Mouse (Mus musculus): Measurements from ENCODE around the gene Rccd1. TPM values are rescaled to one million over a fixed set of nuclear protein-coding genes. Genes with fewer than 3 reads are reported as not detected.

Rccd1 gene
- polyA plus RNA-seq, 1 experiment from 2014 or later = 7.0 TPM

DNA sequence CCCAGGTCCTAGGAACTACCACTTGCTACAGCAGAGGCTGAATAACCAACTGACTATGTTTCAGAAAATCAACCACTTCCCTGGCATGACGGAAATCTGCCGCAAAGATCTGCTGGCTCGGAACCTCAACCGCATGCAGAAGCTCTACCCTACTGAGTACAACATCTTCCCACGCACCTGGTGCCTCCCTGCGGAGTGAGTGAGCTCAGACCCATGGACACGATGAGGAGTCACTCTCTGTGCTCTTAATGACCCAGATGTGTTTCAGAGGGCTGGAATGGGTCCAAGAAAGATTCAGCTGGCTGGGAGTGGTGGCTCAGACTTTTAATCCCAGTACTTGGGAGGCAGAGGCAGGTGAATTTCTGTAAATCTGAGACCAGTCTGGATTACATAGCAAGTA, 71.8 kb downstream of the Rccd1 start:
- ATAC-seq = no peak

DNA sequence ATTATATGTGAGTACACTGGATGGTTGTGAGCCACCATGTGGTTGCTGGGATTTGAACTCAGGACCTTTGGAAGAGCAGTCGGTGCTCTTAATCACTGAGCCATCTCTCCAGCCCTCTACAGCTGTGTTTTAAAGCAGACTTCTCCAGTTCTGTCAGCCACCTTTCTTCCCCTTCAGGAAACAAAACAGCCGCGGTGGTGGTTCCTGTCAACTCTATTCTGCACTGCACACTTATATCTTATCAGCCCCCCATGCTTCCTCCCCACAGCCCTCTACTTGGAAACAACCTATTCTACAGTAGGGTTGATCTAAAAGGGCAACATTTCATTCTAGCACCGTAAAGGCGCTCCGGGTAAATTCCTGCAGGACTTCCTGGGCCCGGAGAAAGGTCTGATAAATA, 77.4 kb downstream of the Rccd1 start:
- DNase-seq (ENCODE audit: low spot score) = no peak
- H3K4me3 ChIP-seq (ENCODE audit: low read depth, low read length) = peak overlapping the region; percentile 48

More for the DNA sequence above, 71.8 kb downstream of the Rccd1 start:
- Histone ChIP-seq H3K27me3 (replicated peaks; ENCODE audit: control insufficient read depth, insufficient read depth, low read length) (no peaks in the 10 kb centered on the region; the same call in 1 of the 2 replicates), H3K4me1 (ENCODE audit: control insufficient read depth, insufficient read depth, low read length) (no peaks in the 10 kb centered on the region), H3K9me3 (replicated peaks; ENCODE audit: control insufficient read depth, low read length) (no peaks in the 10 kb centered on the region), H3K27ac (ENCODE audit: low read depth, low read length) (no peak overlapping the region), H3K36me3 (ENCODE audit: control insufficient read depth, insufficient read depth, low read length) (no peaks in the 10 kb centered on the region), H3K4me3 (ENCODE audit: low read depth, low read length) (no peak overlapping the region), H3K4me2 (ENCODE audit: low read length) (no peak overlapping the region), H3K9ac (ENCODE audit: low read length) (no peak overlapping the region)
- no peak for DNase-seq (ENCODE audit: low spot score)
- WGBS = 79% methylated on average over 7 of the region's 7 CpGs

DNA sequence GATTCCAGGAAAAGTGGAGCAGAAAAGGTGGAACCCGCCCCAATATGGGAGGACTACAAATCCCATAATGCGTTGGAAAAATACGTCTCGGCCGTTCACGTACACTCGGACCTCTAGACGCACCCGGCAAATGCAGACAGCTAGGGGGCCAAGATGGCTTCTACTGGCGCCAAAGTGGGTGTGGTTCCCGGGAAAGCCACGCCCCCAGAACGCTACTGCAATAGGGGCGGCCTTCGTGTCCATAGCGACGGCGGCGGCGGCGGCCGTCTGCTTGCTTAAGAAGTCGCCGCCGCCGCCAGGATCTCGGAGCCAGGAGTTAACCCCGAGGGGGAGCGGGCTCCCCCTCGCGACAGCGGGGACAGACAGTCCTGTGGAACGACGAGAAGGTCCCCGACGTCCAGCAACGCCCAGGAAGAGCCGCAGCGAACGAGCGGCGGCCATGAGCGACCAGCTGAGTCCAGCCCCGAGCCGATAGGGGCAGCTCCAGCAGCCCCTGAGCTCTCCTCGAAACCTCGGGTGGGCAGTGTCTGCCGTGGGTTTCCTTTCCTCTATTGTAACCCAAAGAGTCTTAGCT, 78.0 kb downstream of the Rccd1 start, which contains the start of gene Ttll13:
Ttll13 (plus strand) TSS at position 229 of the 574 bp plus-strand sequence.
- DNase-seq (ENCODE audit: low spot score) (peak; percentile 99), ATAC-seq (peak; percentile 99)
- under 1% methylated on average over 48 of the region's 48 CpGs for WGBS

More for the DNA sequence above, 77.4 kb downstream of the Rccd1 start:
- H3K4me2 ChIP-seq (ENCODE audit: low read length) = peak overlapping the region; percentile 55
- no peaks in the 10 kb centered on the region for H3K36me3 ChIP-seq (ENCODE audit: control insufficient read depth, insufficient read depth, low read length)
- no peaks in the 10 kb centered on the region for H3K9me3 ChIP-seq (replicated peaks; ENCODE audit: control insufficient read depth, low read length)
- no peak overlapping the region; the same call in 1 of the 2 replicates for H3K9ac ChIP-seq (ENCODE audit: low read length)
- H3K27ac ChIP-seq (ENCODE audit: low read depth, low read length) = no peak overlapping the region
- WGBS = 67% methylated on average over 7 of the region's 7 CpGs
- no peaks in the 10 kb centered on the region for H3K4me1 ChIP-seq (ENCODE audit: control insufficient read depth, insufficient read depth, low read length)
- H3K27me3 ChIP-seq (replicated peaks; ENCODE audit: control insufficient read depth, insufficient read depth, low read length) = no peaks in the 10 kb centered on the region
- ATAC-seq = no peak

DNA sequence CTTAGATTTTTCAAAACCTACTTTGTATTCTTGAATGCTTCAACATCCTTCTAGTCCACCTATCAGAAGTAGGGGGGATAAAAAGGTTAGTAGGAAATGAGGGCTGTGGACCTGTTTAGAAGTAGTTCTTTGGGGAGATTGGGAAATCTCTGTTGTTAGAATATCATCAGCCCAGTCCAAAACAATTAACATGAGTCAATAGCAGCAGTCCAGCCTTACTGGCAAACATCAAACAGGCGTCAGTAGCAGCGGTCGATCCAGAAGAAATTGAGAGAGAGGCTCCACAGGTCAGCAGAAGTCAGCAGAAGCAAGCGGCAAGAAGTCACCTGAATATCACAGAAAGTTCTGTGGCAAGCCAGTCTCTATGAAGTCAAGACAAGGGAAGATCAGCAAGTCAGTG, 79.4 kb downstream of the Rccd1 start:
- H3K4me3 ChIP-seq (ENCODE audit: low read depth, low read length) = no peak overlapping the region
- H3K27ac ChIP-seq (ENCODE audit: low read depth, low read length) = no peak overlapping the region
- WGBS = 96% methylated on average over 4 of the region's 4 CpGs
- no peak overlapping the region for H3K9ac ChIP-seq (ENCODE audit: low read length)
- no peak for DNase-seq (ENCODE audit: low spot score)
- no peak for ATAC-seq
- H3K4me2 ChIP-seq (ENCODE audit: low read length) = no peak overlapping the region
- H3K27me3 ChIP-seq (replicated peaks; ENCODE audit: control insufficient read depth, insufficient read depth, low read length) = no peaks in the 10 kb centered on the region
- H3K9me3 ChIP-seq (replicated peaks; ENCODE audit: control insufficient read depth, low read length) = no peaks in the 10 kb centered on the region
- H3K36me3 ChIP-seq (ENCODE audit: control insufficient read depth, insufficient read depth, low read length) = peaks cover 7% of the 10 kb centered on the region; the same call in 1 of the 2 replicates
- H3K4me1 ChIP-seq (ENCODE audit: control insufficient read depth, insufficient read depth, low read length) = no peaks in the 10 kb centered on the region

More for the DNA sequence above, 78.0 kb downstream of the Rccd1 start, which contains the start of gene Ttll13:
- Histone ChIP-seq H3K27me3 (replicated peaks; ENCODE audit: control insufficient read depth, insufficient read depth, low read length) (no peaks in the 10 kb centered on the region), H3K9ac (ENCODE audit: low read length) (peak within 1 kb of the TSS; percentile 69), H3K4me2 (ENCODE audit: low read length) (peak within 1 kb of the TSS; percentile 55), H3K9me3 (replicated peaks; ENCODE audit: control insufficient read depth, low read length) (no peaks in the 10 kb centered on the region), H3K36me3 (ENCODE audit: control insufficient read depth, insufficient read depth, low read length) (no peaks in the 10 kb centered on the region), H3K27ac (ENCODE audit: low read depth, low read length) (peak within 1 kb of the TSS; percentile 78), H3K4me3 (ENCODE audit: low read depth, low read length) (peak within 1 kb of the TSS; percentile 48), H3K4me1 (ENCODE audit: control insufficient read depth, insufficient read depth, low read length) (no peaks in the 10 kb centered on the region)

Other genes with a start within 250 kb of the Rccd1 start
- 315 and 338 TPM in 2 replicates for gene Idh2, start 209.1 kb downstream of the Rccd1 start, polyA plus RNA-seq (2014; fragmentation: Nextera tagmentation; extraction: Ambion mirVana)
- 11.6 and 12.8 TPM in 2 replicates for gene Sema4b, start 137.6 kb downstream of the Rccd1 start, polyA plus RNA-seq (2014; fragmentation: Nextera tagmentation; extraction: Ambion mirVana)
- 32.7 and 38.5 TPM in 2 replicates for gene Cib1, start 91.6 kb downstream of the Rccd1 start, polyA plus RNA-seq (2014; fragmentation: Nextera tagmentation; extraction: Ambion mirVana)
- gene Gdpgp1, start 91.6 kb downstream of the Rccd1 start, polyA plus RNA-seq (2014; fragmentation: Nextera tagmentation; extraction: Ambion mirVana) = 2.1 and 2.7 TPM in 2 replicates
- 0.87 and 1.2 TPM in 2 replicates for gene Ttll13, start 78.1 kb downstream of the Rccd1 start, polyA plus RNA-seq (2014; fragmentation: Nextera tagmentation; extraction: Ambion mirVana)
- gene Ngrn, start 63.2 kb downstream of the Rccd1 start, polyA plus RNA-seq (2014; fragmentation: Nextera tagmentation; extraction: Ambion mirVana) = 71.2 and 71.8 TPM in 2 replicates
- 6.1 and 10.9 TPM in 2 replicates for gene Vps33b, start 54.8 kb downstream of the Rccd1 start, polyA plus RNA-seq (2014; fragmentation: Nextera tagmentation; extraction: Ambion mirVana)
- 102 and 125 TPM in 2 replicates for gene Prc1, start 30.0 kb downstream of the Rccd1 start, polyA plus RNA-seq (2014; fragmentation: Nextera tagmentation; extraction: Ambion mirVana)
- 29.6 and 36.4 TPM in 2 replicates for gene Unc45a, start 16.6 kb upstream of the Rccd1 start, polyA plus RNA-seq (2014; fragmentation: Nextera tagmentation; extraction: Ambion mirVana)
- 27.2 and 30.7 TPM in 2 replicates for gene Hddc3, start 18.6 kb upstream of the Rccd1 start, polyA plus RNA-seq (2014; fragmentation: Nextera tagmentation; extraction: Ambion mirVana)
- gene Man2a2, start 46.9 kb upstream of the Rccd1 start, polyA plus RNA-seq (2014; fragmentation: Nextera tagmentation; extraction: Ambion mirVana) = 7.6 and 10.5 TPM in 2 replicates
- 2.4 and 3.5 TPM in 2 replicates for gene Fes, start 63.5 kb upstream of the Rccd1 start, polyA plus RNA-seq (2014; fragmentation: Nextera tagmentation; extraction: Ambion mirVana)
- gene Furin, start 81.0 kb upstream of the Rccd1 start, polyA plus RNA-seq (2014; fragmentation: Nextera tagmentation; extraction: Ambion mirVana) = 3.9 and 4.1 TPM in 2 replicates
- gene Blm, start 210.7 kb upstream of the Rccd1 start, polyA plus RNA-seq (2014; fragmentation: Nextera tagmentation; extraction: Ambion mirVana) = 11.3 and 12.6 TPM in 2 replicates

All from forebrain, embryonic 14.5 days (tissue).